Mouse (Mus musculus): ENCODE measurements around the gene Aqp3. TPM values are rescaled to one million over a fixed set of nuclear protein-coding genes. Genes with fewer than 3 reads are reported as not detected.

Gene Aqp3
- polyA plus RNA-seq, 1 experiment, result 0.05 TPM

DNA sequence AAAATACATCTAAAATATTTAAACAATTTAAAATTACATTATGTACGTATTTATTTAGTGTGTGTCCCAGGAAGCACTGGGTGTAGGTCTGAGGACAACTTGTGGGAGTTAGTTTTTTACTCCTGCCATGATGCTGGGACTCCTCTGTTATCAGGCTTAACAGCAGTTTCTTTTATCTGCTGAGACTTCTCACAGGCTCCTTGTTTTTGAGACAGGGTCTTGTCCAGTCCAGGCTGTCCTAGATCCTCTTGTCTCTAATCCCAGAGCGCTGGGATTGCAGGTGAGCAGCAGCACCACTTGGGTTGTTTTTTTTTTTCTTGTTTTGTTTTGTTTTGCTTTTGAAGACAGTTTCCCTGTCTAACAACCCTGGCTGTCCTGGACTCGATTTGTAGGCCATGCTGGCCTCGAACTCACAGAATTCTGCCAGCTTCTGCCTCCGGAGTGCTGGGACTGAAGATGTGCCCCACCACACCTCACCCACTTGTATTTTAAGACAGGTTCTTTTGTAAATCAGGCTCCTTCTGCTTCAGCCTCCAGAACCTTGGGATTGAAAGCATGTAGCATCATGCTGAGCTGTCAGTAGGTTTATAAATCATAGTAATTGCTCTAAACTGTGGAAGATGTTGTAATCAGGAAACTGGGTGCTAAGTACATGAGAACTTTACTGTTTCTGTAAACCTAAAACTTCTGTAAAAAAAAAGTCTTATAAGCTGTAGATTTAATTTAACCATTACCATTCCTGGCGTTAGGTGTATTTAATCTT is 35.7 kb upstream of the Aqp3 start:
- TF ChIP-seq POLR2A (IDR thresholded peaks at IDR 0.05; ENCODE audit: borderline replicate concordance, insufficient read depth, low read length), result no peak
- TF ChIP-seq CTCF (IDR thresholded peaks at IDR 0.05; ENCODE audit: borderline replicate concordance, insufficient read depth, low read depth, low read length), result no peak
- H3K27me3 ChIP-seq (ENCODE audit: control insufficient read depth, insufficient read depth, low read length), result no peaks in the 10 kb centered on the region
- no peak overlapping the region for H3K27ac ChIP-seq (ENCODE audit: insufficient read depth, low read length)
- WGBS, result 86% methylated on average over 6 of the region's 6 CpGs
- no peak overlapping the region for H3K4me3 ChIP-seq (replicated peaks; ENCODE audit: insufficient read depth, low read depth, low read length)
- no peaks in the 10 kb centered on the region for H3K4me1 ChIP-seq (ENCODE audit: control insufficient read depth, insufficient read depth, low read length)
- no peak for DNase-seq

DNA sequence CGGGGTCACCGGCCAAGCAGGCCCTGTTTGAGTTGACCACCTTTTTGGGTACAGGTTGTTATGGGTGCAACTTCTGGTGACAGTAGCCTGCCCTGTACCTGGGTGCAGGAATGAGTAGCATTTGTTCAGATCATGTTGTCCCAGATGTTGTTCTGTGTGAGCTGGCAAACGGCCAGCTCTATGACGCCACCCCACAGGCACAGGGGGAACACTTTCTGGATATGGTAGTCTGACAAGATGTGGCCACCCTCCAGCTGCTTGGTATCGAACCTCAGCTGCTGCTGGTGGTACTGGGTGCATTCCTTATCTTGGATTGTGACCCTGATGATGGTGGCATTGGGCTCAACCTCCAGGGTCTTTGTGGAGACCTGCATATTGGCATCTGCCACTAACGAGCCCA is 34.5 kb upstream of the Aqp3 start:
- Histone ChIP-seq H3K4me3 (replicated peaks; ENCODE audit: insufficient read depth, low read depth, low read length) (no peak overlapping the region), H3K27ac (ENCODE audit: insufficient read depth, low read length) (no peak overlapping the region), H3K4me1 (ENCODE audit: control insufficient read depth, insufficient read depth, low read length) (no peaks in the 10 kb centered on the region), H3K27me3 (ENCODE audit: control insufficient read depth, insufficient read depth, low read length) (no peaks in the 10 kb centered on the region)
- no peak for TF ChIP-seq POLR2A (IDR thresholded peaks at IDR 0.05; ENCODE audit: borderline replicate concordance, insufficient read depth, low read length)
- no peak for TF ChIP-seq CTCF (IDR thresholded peaks at IDR 0.05; ENCODE audit: borderline replicate concordance, insufficient read depth, low read depth, low read length)
- DNase-seq, result no peak
- 61% methylated on average over 6 of the region's 6 CpGs for WGBS

DNA sequence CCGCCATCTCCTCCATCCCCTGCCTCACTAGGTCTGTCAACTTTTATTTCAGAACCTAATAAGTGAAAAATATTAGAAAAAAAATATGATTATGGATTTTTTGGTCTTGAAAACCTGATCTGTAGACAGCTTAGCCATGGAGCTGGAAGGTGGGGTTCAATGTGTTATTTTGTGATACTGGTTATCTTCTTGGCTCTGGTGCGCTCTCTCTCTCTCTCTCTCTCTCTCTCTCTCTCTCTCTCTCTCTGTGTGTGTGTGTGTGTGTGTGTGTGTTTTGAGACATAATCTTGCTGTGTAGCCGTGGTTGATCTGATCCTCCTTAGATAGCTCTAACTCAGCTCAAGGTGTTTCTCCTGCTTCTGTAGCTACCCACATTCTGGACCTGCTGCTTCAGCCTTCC is 31.9 kb upstream of the Aqp3 start:
- TF ChIP-seq POLR2A (IDR thresholded peaks at IDR 0.05; ENCODE audit: borderline replicate concordance, insufficient read depth, low read length), result no peak
- no peak for TF ChIP-seq CTCF (IDR thresholded peaks at IDR 0.05; ENCODE audit: borderline replicate concordance, insufficient read depth, low read depth, low read length)
- no peak overlapping the region for H3K27ac ChIP-seq (ENCODE audit: insufficient read depth, low read length)
- H3K4me1 ChIP-seq (ENCODE audit: control insufficient read depth, insufficient read depth, low read length), result no peaks in the 10 kb centered on the region
- H3K27me3 ChIP-seq (ENCODE audit: control insufficient read depth, insufficient read depth, low read length), result no peaks in the 10 kb centered on the region
- no peak overlapping the region for H3K4me3 ChIP-seq (replicated peaks; ENCODE audit: insufficient read depth, low read depth, low read length)
- no peak for DNase-seq
- 85% methylated on average over 3 of the region's 3 CpGs for WGBS

DNA sequence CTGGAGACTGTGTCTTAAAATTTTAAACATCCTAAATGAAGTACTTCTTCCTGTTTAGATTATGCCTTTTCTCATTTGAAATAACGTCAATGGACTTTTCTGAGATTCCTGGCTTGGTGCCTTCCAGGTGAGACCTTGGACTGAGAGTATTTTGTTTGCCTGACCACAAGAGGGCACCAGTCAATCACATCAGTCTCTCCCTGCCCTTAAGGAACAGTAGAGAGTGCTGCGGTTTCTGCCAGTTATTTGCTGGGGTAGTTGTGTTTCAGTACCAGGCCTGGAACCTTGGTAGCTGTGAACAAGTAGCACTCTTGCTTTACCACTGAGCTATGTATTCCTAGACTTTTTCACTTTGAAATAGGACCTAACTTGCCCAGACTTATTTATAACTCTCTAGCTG is 31.4 kb upstream of the Aqp3 start:
- H3K4me1 ChIP-seq (ENCODE audit: control insufficient read depth, insufficient read depth, low read length), result no peaks in the 10 kb centered on the region
- no peaks in the 10 kb centered on the region for H3K27me3 ChIP-seq (ENCODE audit: control insufficient read depth, insufficient read depth, low read length)
- no peak overlapping the region for H3K4me3 ChIP-seq (replicated peaks; ENCODE audit: insufficient read depth, low read depth, low read length)
- H3K27ac ChIP-seq (ENCODE audit: insufficient read depth, low read length), result no peak overlapping the region
- TF ChIP-seq POLR2A (IDR thresholded peaks at IDR 0.05; ENCODE audit: borderline replicate concordance, insufficient read depth, low read length), result no peak
- peak; percentile 87 for TF ChIP-seq CTCF (IDR thresholded peaks at IDR 0.05; ENCODE audit: borderline replicate concordance, insufficient read depth, low read depth, low read length)
- DNase-seq, result peak; percentile 67 to 75
- WGBS, result 0% methylated on average over 2 of the region's 2 CpGs

DNA sequence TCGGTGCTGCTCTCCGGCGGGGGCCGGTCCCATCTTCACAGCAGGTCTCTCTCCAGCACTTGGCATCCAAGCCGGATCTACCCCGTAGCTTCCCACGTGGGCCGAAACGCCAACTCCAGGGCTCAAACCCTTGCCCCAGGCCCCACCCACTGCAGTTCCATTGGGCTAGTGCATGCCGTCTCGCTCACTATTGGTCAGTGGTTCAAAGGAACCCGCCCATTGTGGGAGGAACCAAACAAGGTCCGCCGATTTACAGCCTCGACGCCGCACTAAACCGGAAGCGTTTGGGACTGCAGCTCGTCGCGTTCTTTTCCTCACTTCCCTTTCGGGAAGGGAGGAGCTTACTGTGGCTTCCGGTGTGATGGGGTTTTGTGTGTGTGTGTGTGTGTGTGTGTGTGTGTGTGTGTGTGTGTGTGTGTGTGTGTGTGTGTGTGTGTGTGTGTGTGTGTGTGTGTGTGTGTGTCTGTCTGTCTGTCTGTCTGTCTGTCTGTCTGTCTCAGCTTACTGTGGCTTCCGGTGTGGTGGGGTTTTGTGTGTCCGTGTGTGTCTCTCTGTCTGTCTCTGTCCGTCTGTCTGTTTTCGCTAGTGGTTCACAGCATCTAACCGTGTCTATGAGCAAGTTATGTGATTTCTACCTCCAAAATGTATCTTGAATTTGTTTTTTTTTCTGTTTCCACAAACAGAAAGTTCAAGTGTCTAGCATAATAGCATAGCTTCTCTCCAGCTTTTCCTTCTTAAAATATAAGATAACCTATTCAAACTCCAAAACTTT is 26.4 kb upstream of the Aqp3 start, which contains the start of gene Nol6:
Nol6 (minus strand) TSS at position 276 of the 772 bp plus-strand sequence.
- peak within 1 kb of the TSS; percentile 77 for H3K4me3 ChIP-seq (replicated peaks; ENCODE audit: insufficient read depth, low read depth, low read length)
- TF ChIP-seq CTCF (IDR thresholded peaks at IDR 0.05; ENCODE audit: borderline replicate concordance, insufficient read depth, low read depth, low read length) (no peak), POLR2A (IDR thresholded peaks at IDR 0.05; ENCODE audit: borderline replicate concordance, insufficient read depth, low read length) (peak; percentile 49; the same call in 1 of the 2 replicates)
- under 1% methylated on average over 29 of the region's 29 CpGs for WGBS

DNA sequence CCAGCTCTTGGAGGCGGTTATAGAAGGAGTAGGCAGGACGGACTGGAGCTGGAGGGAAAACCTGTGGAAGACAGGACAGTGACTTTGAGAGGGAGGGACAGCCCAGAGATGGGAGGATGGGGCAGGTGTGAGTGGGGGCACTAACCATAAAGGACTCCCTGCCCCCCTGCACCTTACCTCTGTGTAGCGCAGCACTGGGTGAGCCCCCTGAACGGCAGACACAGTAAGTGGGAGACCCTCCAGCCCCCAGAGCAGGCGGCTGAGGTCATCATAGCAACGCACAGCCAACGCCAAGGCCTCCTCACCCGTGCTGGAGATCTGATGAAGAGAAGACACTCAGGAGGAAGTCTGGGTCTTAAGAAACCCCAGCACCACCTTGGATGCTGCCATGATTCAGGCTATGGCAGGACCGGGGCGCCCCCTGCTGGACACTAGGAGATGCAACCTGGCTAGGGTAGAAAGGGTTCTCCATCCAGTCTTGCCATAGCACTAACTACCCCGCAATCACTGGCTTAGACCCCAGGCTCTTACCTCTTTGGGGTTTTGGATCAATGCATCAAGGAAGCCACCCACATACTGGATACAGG is 20.8 kb upstream of the Aqp3 start:
- WGBS, result 71% methylated on average over 11 of the region's 11 CpGs
- H3K27ac ChIP-seq (ENCODE audit: insufficient read depth, low read length), result no peak overlapping the region
- DNase-seq, result peak; percentile 38 to 45
- H3K4me1 ChIP-seq (ENCODE audit: control insufficient read depth, insufficient read depth, low read length), result peaks cover 6% of the 10 kb centered on the region; the same call in 1 of the 2 replicates
- peak; percentile 76 for TF ChIP-seq CTCF (IDR thresholded peaks at IDR 0.05; ENCODE audit: borderline replicate concordance, insufficient read depth, low read depth, low read length)
- TF ChIP-seq POLR2A (IDR thresholded peaks at IDR 0.05; ENCODE audit: borderline replicate concordance, insufficient read depth, low read length), result no peak
- no peak overlapping the region for H3K4me3 ChIP-seq (replicated peaks; ENCODE audit: insufficient read depth, low read depth, low read length)
- H3K27me3 ChIP-seq (ENCODE audit: control insufficient read depth, insufficient read depth, low read length), result no peaks in the 10 kb centered on the region

More for the DNA sequence above, 26.4 kb upstream of the Aqp3 start, which contains the start of gene Nol6:
- Histone ChIP-seq H3K27ac (ENCODE audit: insufficient read depth, low read length) (no peak within 1 kb of the TSS), H3K4me1 (ENCODE audit: control insufficient read depth, insufficient read depth, low read length) (peaks cover 6% of the 10 kb centered on the region; the same call in 1 of the 2 replicates), H3K27me3 (ENCODE audit: control insufficient read depth, insufficient read depth, low read length) (no peaks in the 10 kb centered on the region)
- DNase-seq, result peak; percentile 95 to 98

DNA sequence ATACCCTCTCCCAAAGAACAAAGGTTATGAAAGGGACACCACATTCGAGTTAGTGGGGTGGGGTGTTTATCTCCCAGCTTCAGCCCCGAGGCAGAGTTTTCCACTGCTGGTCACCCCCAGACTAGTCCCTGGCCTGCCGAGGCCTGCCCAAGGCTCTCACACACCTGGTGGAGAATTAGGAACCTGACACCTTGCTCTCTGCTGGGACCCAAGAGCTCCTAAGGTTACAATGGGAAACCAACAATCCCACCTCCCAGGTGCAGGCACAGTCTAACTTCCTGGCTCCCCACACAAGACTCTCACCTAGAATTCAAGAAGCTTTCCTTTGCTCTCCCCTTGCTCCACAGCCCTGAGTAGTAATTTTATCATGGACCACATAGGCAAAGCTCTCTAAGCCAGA is 18.8 kb upstream of the Aqp3 start:
- no peak overlapping the region for H3K27ac ChIP-seq (ENCODE audit: insufficient read depth, low read length)
- no peak for DNase-seq
- WGBS, result 86% methylated on average over 3 of the region's 3 CpGs
- no peaks in the 10 kb centered on the region; the same call in 1 of the 2 replicates for H3K4me1 ChIP-seq (ENCODE audit: control insufficient read depth, insufficient read depth, low read length)
- no peak for TF ChIP-seq POLR2A (IDR thresholded peaks at IDR 0.05; ENCODE audit: borderline replicate concordance, insufficient read depth, low read length)
- TF ChIP-seq CTCF (IDR thresholded peaks at IDR 0.05; ENCODE audit: borderline replicate concordance, insufficient read depth, low read depth, low read length), result no peak
- H3K27me3 ChIP-seq (ENCODE audit: control insufficient read depth, insufficient read depth, low read length), result no peaks in the 10 kb centered on the region
- no peak overlapping the region for H3K4me3 ChIP-seq (replicated peaks; ENCODE audit: insufficient read depth, low read depth, low read length)

Measured in cerebellum, adult 2 months (tissue).